Mouse (Mus musculus) ZHBTc4 (cell line): ENCODE data around the gene Jph3.

Source experiments
- DNase-seq: peaks from one replicate; pipeline ENCODE4 v3.0.0-alpha.2; 2011; ENCODE audit warnings: low read depth, low spot score

Gene Jph3

GRCm38 (mm10) chr8:121786542-121786941 lies 57.1 kb downstream of the Jph3 start:
- no peak for DNase-seq

- DNase-seq = no peak
These were observed 59.4 kb downstream of the Jph3 start for GRCm38 (mm10) chr8:121788786-121789185.

- DNase-seq = no peak
These were observed 62.7 kb downstream of the Jph3 start for GRCm38 (mm10) chr8:121792159-121792558.

GRCm38 (mm10) chr8:121792627-121793026 lies 63.2 kb downstream of the Jph3 start:
- peak; percentile 35 for DNase-seq

- DNase-seq = peak; percentile 67
These were observed 64.7 kb downstream of the Jph3 start for GRCm38 (mm10) chr8:121794151-121794550.

- DNase-seq = no peak
These were observed 66.0 kb downstream of the Jph3 start for GRCm38 (mm10) chr8:121795461-121795860.

GRCm38 (mm10) chr8:121796406-121796805 lies 67.0 kb downstream of the Jph3 start:
- DNase-seq = no peak

GRCm38 (mm10) chr8:121798401-121798800 lies 69.0 kb downstream of the Jph3 start:
- no peak for DNase-seq

GRCm38 (mm10) chr8:121804829-121805228 lies 75.4 kb downstream of the Jph3 start:
- no peak for DNase-seq

- DNase-seq = no peak
These were observed 76.7 kb downstream of the Jph3 start for GRCm38 (mm10) chr8:121806126-121806525.

- DNase-seq = peak; percentile 71
These were observed 78.6 kb downstream of the Jph3 start for GRCm38 (mm10) chr8:121808032-121808431.

GRCm38 (mm10) chr8:121809524-121810155 lies 80.2 kb downstream of the Jph3 start:
- no peak for DNase-seq

- no peak for DNase-seq
These were observed 82.1 kb downstream of the Jph3 start for GRCm38 (mm10) chr8:121811502-121811901.

GRCm38 (mm10) chr8:121811931-121812570 lies 82.6 kb downstream of the Jph3 start:
- DNase-seq = no peak

GRCm38 (mm10) chr8:121818226-121818625 lies 88.8 kb downstream of the Jph3 start:
- no peak for DNase-seq

- no peak for DNase-seq
These were observed 91.4 kb downstream of the Jph3 start for GRCm38 (mm10) chr8:121820840-121821239.

GRCm38 (mm10) chr8:121821320-121821719 lies 91.9 kb downstream of the Jph3 start:
- no peak for DNase-seq

- peak; percentile 48 for DNase-seq
These were observed 92.3 kb downstream of the Jph3 start for GRCm38 (mm10) chr8:121821770-121822169.

GRCm38 (mm10) chr8:121827726-121828125 lies 98.3 kb downstream of the Jph3 start:
- no peak for DNase-seq

- no peak for DNase-seq
These were observed 99.1 kb downstream of the Jph3 start for GRCm38 (mm10) chr8:121828376-121829023.

GRCm38 (mm10) chr8:121829048-121829776 lies 99.8 kb downstream of the Jph3 start, which contains the start of gene Klhdc4:
Gene Klhdc4 (minus strand): TSS chr8:121829569.
- DNase-seq = peak; percentile 95

GRCm38 (mm10) chr8:121829777-121830362 lies 100.4 kb downstream of the Jph3 start:
- DNase-seq = no peak
